Mouse (Mus musculus) forebrain, embryonic 12.5 days (tissue): Measurements from ENCODE around the gene Arid5a. TPM values are rescaled to one million over a fixed set of nuclear protein-coding genes. Genes with fewer than 3 reads are reported as not detected.

Experiments used
- ATAC-seq: fragments of 200-750 bp; cut with Nextera tagmentation; 2 replicates; pipeline ENCODE4 v1.8.0; 2017; ENCODE audit warnings: moderate TSS enrichment; ENCODE audit not compliant: low FRiP score
- H3K27ac ChIP-seq: fragments of 300-500 bp; sonication (generic); 2 replicates; pipeline ENCODE4 v1.5.1; 2016; ENCODE audit warnings: mild to moderate bottlenecking
- H3K27me3 ChIP-seq: fragments of 300-500 bp; sonication (generic); 2 replicates; pipeline ENCODE4 v1.6.1; 2016; ENCODE audit warnings: mild to moderate bottlenecking
- H3K36me3 ChIP-seq: fragments of 300-500 bp; sonication (generic); replicated peaks from 2 replicates; pipeline ENCODE4 v1.6.1; 2016; ENCODE audit warnings: mild to moderate bottlenecking
- H3K4me1 ChIP-seq: fragments of 300-500 bp; sonication (generic); 2 replicates; pipeline ENCODE4 v1.6.1; 2016
- H3K4me2 ChIP-seq: fragments of 300-500 bp; sonication (generic); 2 replicates; pipeline ENCODE4 v1.6.1; 2016; ENCODE audit warnings: mild to moderate bottlenecking, moderate library complexity
- H3K4me3 ChIP-seq: fragments of 300-500 bp; sonication (generic); replicated peaks from 2 replicates; pipeline ENCODE4 v1.5.1; 2016; ENCODE audit warnings: mild to moderate bottlenecking
- H3K9ac ChIP-seq: fragments of 300-500 bp; sonication (generic); 2 replicates; pipeline ENCODE4 v1.6.1; 2016; ENCODE audit warnings: mild to moderate bottlenecking
- H3K9me3 ChIP-seq: fragments of 300-500 bp; sonication (generic); 2 replicates; pipeline ENCODE4 v1.6.1; 2016
- WGBS: fragments of 180-500 bp; shearing (Covaris S2); methylation state at CpG from one replicate; pipeline ENCODE4 v1.1.7; 2016; 5-methylcytosine and 5-hydroxymethylcytosine counted together
- polyA plus RNA-seq: library from polyadenylated mRNA; unstranded; fragments of >200 nt; fragmentation: Nextera tagmentation; extraction: Ambion mirVana; gene quantifications from 2 replicates; pipeline ENCODE4 v1.2.1, GENCODE M21; 2016

Arid5a gene
- polyA plus RNA-seq, 1 experiment from 2014 or later: 2.0 TPM

GRCm38 (mm10) chr1:36314959-36315775, 7.6 kb downstream of the Arid5a start:
- Histone ChIP-seq H3K9me3 (no peaks in the 10 kb centered on the region), H3K9ac (no peak overlapping the region), H3K4me2 (no peak overlapping the region), H3K36me3 (peaks cover under 1% of the 10 kb centered on the region; the same call in 1 of the 2 replicates), H3K27ac (no peak overlapping the region), H3K27me3 (peaks cover 9% of the 10 kb centered on the region; the same call in 1 of the 2 replicates), H3K4me3 (no peak overlapping the region), H3K4me1 (no peaks in the 10 kb centered on the region)
- 89% methylated on average over 11 of the region's 11 CpGs for WGBS
- peak; percentile 39; the same call in 1 of the 2 replicates for ATAC-seq

DNA sequence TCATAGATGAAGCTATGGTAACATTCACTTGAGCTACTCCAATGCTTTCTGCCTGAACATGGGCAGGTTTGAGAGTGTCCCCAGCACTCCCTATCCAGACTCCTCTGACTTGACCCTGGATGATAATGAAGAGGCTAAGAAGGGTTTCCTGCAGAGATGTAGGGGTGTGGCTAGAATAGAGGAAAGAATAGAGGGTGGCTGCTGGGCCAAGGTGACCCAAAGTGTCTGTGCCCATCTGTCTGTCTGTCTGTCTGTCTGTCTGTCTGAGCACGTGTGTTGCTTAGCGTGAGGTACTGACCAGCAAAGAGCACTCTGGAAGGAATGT, 8.2 kb downstream of the Arid5a start:
- Histone ChIP-seq H3K4me1 (no peaks in the 10 kb centered on the region), H3K9me3 (no peaks in the 10 kb centered on the region), H3K36me3 (peaks cover 7% of the 10 kb centered on the region), H3K4me2 (no peak overlapping the region), H3K4me3 (no peak overlapping the region), H3K9ac (no peak overlapping the region), H3K27me3 (peaks cover 3% of the 10 kb centered on the region; the same call in 1 of the 2 replicates), H3K27ac (no peak overlapping the region)
- ATAC-seq: no peak
- 96% methylated on average over 2 of the region's 2 CpGs for WGBS

DNA sequence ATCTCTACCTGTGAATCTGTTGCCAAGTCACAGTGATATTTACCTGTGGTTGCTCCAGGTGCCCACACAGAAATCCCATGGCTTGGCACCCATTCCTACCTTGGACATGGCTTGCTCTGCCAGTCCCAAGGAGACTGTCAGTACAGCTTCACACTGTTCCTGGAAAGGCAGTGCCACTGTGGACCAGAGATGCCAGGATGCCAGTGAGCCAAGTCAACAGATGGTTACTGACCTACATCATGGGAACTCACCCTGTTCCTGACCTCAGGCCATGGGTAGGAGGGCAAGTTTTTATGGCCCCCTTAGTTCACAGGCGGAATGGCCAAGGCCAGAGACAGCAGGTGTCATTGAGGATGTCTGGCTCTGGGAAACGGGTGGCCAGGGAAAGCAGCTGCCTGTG, 13.6 kb downstream of the Arid5a start:
- 85% methylated on average over 2 of the region's 2 CpGs for WGBS
- no peak for ATAC-seq
- H3K27ac ChIP-seq: no peak overlapping the region

DNA sequence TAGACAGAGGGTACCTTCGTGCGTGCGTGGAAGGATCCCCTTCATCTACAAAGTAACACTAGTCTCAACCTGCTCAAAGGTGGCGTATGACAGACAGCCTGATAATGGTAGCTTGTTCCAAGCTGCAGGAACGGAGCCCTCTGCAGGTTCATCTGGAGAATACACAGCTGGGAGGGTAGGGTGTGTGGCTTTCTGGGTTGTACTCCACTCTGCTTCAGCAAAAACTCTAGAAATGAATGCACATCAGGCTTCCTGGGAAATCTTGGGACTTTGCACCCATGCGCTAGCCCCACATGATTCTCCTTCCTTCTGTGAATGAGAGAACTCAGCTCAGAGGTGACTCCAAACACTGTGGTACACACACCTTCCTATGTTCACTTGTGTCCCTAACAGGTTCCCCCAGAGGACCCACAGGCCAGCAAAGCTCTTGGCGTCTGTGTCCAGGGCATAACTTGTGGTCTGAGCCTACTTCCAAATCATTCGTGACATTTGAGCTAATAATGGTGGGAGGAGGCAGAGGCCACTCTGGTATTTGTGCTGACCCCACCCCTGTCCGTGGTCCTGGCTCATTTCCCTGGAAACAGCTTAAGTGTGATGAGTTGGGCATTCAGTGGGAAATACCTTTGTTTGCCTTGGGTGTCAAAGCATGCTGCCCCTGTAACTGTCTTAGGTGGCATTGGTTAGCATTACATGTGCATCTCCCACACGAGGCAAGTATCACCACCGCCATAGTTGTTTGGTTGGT, 14.5 kb downstream of the Arid5a start:
- WGBS: 78% methylated on average over 11 of the region's 11 CpGs

More for the DNA sequence above, 13.6 kb downstream of the Arid5a start:
- peaks cover 7% of the 10 kb centered on the region for H3K36me3 ChIP-seq
- no peak overlapping the region for H3K4me2 ChIP-seq
- H3K4me3 ChIP-seq: no peak overlapping the region
- H3K4me1 ChIP-seq: no peaks in the 10 kb centered on the region
- H3K27me3 ChIP-seq: no peaks in the 10 kb centered on the region
- no peak overlapping the region for H3K9ac ChIP-seq
- H3K9me3 ChIP-seq: no peaks in the 10 kb centered on the region

DNA sequence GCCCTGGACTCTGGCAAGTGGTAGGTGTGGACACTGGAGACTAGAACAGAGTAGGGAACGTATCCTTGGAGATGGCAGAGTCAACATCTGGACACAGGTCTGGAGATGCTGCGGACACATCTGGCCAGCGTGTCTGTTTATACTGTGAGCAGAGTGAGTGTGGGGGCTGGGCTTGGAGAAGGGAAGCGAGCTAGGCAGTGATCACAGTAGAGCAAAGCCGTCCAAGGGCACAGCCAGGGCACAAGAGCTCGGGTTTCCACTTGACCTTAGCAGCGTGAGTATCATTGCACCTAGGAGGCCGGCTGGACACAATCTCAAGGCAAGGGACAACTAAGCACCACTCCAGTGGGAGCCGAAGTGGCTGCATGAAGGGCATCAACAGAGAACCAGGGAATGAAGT, 15.5 kb downstream of the Arid5a start:
- H3K27me3 ChIP-seq: no peaks in the 10 kb centered on the region
- H3K4me1 ChIP-seq: no peaks in the 10 kb centered on the region
- no peak for ATAC-seq
- H3K4me3 ChIP-seq: no peak overlapping the region
- no peaks in the 10 kb centered on the region for H3K9me3 ChIP-seq
- H3K9ac ChIP-seq: no peak overlapping the region
- H3K4me2 ChIP-seq: no peak overlapping the region
- no peak overlapping the region for H3K27ac ChIP-seq
- H3K36me3 ChIP-seq: peaks cover 7% of the 10 kb centered on the region
- WGBS: 72% methylated on average over 9 of the region's 9 CpGs

More for the DNA sequence above, 14.5 kb downstream of the Arid5a start:
- Histone ChIP-seq H3K27me3 (no peaks in the 10 kb centered on the region), H3K4me1 (no peaks in the 10 kb centered on the region), H3K36me3 (peaks cover 7% of the 10 kb centered on the region), H3K9me3 (no peaks in the 10 kb centered on the region), H3K27ac (no peak overlapping the region), H3K9ac (no peak overlapping the region), H3K4me2 (no peak overlapping the region), H3K4me3 (no peak overlapping the region)
- ATAC-seq: no peak

DNA sequence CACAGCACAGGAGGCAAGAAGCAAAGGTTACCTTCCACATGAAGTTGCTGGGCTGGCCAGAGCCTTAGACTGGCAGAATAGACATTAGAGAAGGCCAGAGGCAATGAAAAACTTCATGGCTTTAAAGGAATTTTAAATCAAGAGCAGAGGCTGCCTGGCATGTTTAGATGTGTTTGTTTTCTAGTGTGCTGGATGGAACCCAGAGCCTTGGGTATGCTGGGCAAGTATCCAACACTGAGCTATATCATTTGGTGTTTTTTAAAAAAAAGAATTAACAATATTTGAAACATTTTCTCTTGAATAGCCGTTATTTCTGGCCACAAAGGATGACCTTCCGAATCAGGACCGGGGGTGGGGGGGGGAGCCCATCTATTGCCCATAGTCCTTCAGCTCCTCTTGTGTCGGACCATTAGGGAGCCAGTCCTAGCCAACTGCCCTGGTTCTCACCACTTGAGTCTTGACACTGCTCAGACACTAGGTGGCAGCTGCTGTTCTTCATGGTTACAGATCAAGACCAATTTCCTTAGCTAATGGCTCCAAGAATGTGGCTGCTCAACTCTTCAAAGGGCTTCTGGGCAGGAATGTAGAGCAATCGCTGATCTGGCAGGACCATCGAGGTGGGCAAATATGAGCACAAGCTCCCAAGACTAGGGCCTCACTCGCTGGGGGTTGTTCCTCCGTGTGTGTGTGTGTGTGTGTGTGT, 16.4 kb downstream of the Arid5a start:
- Histone ChIP-seq H3K36me3 (peaks cover 7% of the 10 kb centered on the region), H3K27me3 (no peaks in the 10 kb centered on the region), H3K27ac (no peak overlapping the region), H3K4me2 (no peak overlapping the region), H3K4me3 (no peak overlapping the region), H3K4me1 (no peaks in the 10 kb centered on the region), H3K9me3 (no peaks in the 10 kb centered on the region), H3K9ac (no peak overlapping the region)
- ATAC-seq: 0 out of 2 replicates have a peak, but pooled peaks have one; percentile 58
- 67% methylated on average over 8 of the region's 8 CpGs for WGBS

- H3K27ac ChIP-seq: no peak overlapping the region
- no peak overlapping the region for H3K4me2 ChIP-seq
- H3K27me3 ChIP-seq: no peaks in the 10 kb centered on the region
- no peak overlapping the region for H3K9ac ChIP-seq
- H3K4me3 ChIP-seq: no peak overlapping the region
- no peaks in the 10 kb centered on the region for H3K4me1 ChIP-seq
- H3K36me3 ChIP-seq: peaks cover 9% of the 10 kb centered on the region; the same call in 1 of the 2 replicates
- ATAC-seq: no peak
- 90% methylated on average over 2 of the region's 2 CpGs for WGBS
- no peaks in the 10 kb centered on the region for H3K9me3 ChIP-seq
Measured at GRCm38 (mm10) chr1:36325900-36326321, 18.4 kb downstream of the Arid5a start.

GRCm38 (mm10) chr1:36326815-36327214, 19.3 kb downstream of the Arid5a start:
- 89% methylated on average over 2 of the region's 2 CpGs for WGBS
- Histone ChIP-seq H3K9me3 (no peaks in the 10 kb centered on the region), H3K27me3 (no peaks in the 10 kb centered on the region), H3K4me2 (no peak overlapping the region), H3K4me1 (no peaks in the 10 kb centered on the region), H3K27ac (no peak overlapping the region), H3K9ac (no peak overlapping the region), H3K36me3 (peaks cover 9% of the 10 kb centered on the region; the same call in 1 of the 2 replicates), H3K4me3 (no peak overlapping the region)
- no peak for ATAC-seq

DNA sequence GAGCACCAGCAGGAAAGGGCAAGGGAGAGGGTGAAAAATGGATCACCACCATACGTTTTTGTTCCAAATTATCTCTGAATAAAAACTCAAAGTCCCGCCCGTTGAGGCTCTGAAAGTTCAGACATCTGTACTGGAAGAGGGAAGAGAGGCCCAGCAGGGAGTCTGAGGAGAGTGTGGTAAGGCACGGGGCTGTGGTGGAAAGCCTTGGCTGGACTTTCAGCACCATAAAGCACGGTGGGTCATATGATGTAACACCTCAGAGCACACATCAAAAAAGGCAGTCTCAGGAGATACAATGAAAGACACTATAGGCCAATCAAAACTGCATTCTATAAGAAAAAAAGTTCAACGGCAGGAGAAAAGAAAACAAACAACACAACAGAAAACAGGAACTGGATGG, 24.2 kb downstream of the Arid5a start:
- H3K27ac ChIP-seq: no peak overlapping the region
- H3K36me3 ChIP-seq: peaks cover 46% of the 10 kb centered on the region
- H3K9ac ChIP-seq: no peak overlapping the region
- no peaks in the 10 kb centered on the region for H3K9me3 ChIP-seq
- no peak for ATAC-seq
- no peaks in the 10 kb centered on the region for H3K27me3 ChIP-seq
- no peak overlapping the region for H3K4me3 ChIP-seq
- 82% methylated on average over 6 of the region's 6 CpGs for WGBS
- no peaks in the 10 kb centered on the region for H3K4me1 ChIP-seq
- H3K4me2 ChIP-seq: no peak overlapping the region

DNA sequence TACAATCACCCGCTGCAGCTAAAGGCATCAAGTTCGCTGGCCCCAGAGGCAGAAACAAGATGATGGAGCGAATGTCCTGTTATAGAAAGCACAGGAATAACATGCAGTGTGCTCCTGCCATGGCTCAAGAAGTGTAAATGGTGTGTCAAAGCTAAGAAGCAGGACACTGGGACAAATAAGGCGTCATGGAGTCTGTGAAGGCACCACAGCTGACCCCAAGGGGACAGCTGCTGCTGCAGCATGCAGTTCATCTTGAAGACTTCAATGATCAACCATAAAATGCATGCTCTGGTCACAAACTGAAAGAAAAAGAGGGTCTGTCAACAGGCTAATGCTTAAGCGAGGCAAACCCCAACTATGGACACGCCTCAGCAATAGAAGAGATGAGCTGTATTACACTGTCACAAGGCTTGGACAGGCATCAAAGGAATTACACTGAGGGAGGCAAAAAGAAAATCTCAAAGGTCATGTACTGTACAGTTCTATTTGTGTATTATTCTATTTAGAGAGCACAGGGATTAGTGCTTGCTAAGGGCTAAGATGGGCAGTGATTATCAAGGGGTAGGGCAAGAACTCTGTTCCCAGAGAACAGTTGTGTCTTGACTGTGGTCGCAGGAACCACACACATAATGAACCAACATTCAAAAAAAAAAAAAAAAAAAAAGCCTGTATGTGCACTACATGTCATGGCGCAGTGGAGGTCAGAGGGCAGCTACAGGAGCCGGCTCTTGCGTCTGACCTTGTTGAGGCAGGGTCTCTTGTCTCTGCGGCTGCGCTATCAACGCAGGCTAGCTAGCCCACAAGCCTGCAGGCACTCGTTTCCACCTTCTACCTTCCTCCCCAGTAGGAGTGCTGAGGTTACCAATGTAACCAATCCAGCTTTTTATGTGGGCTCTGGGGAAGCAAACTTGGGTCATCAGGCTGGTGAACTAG, 25.7 kb downstream of the Arid5a start:
- 88% methylated on average over 14 of the region's 14 CpGs for WGBS
- Histone ChIP-seq H3K9ac (no peak overlapping the region), H3K4me3 (no peak overlapping the region), H3K27me3 (no peaks in the 10 kb centered on the region), H3K36me3 (peaks cover 61% of the 10 kb centered on the region), H3K9me3 (no peaks in the 10 kb centered on the region), H3K4me1 (no peaks in the 10 kb centered on the region), H3K4me2 (no peak overlapping the region), H3K27ac (no peak overlapping the region)
- no peak for ATAC-seq

GRCm38 (mm10) chr1:36342547-36342946, 35.0 kb downstream of the Arid5a start:
- 94% methylated on average over 6 of the region's 6 CpGs for WGBS
- no peak for ATAC-seq
- no peaks in the 10 kb centered on the region for H3K9me3 ChIP-seq
- no peak overlapping the region for H3K9ac ChIP-seq
- H3K4me1 ChIP-seq: no peaks in the 10 kb centered on the region
- no peak overlapping the region for H3K4me3 ChIP-seq
- no peak overlapping the region for H3K4me2 ChIP-seq
- peaks cover 97% of the 10 kb centered on the region for H3K36me3 ChIP-seq
- no peak overlapping the region for H3K27ac ChIP-seq
- no peaks in the 10 kb centered on the region for H3K27me3 ChIP-seq
